Mouse (Mus musculus): ENCODE measurements around the gene Rps15.

Rps15 gene

DNA sequence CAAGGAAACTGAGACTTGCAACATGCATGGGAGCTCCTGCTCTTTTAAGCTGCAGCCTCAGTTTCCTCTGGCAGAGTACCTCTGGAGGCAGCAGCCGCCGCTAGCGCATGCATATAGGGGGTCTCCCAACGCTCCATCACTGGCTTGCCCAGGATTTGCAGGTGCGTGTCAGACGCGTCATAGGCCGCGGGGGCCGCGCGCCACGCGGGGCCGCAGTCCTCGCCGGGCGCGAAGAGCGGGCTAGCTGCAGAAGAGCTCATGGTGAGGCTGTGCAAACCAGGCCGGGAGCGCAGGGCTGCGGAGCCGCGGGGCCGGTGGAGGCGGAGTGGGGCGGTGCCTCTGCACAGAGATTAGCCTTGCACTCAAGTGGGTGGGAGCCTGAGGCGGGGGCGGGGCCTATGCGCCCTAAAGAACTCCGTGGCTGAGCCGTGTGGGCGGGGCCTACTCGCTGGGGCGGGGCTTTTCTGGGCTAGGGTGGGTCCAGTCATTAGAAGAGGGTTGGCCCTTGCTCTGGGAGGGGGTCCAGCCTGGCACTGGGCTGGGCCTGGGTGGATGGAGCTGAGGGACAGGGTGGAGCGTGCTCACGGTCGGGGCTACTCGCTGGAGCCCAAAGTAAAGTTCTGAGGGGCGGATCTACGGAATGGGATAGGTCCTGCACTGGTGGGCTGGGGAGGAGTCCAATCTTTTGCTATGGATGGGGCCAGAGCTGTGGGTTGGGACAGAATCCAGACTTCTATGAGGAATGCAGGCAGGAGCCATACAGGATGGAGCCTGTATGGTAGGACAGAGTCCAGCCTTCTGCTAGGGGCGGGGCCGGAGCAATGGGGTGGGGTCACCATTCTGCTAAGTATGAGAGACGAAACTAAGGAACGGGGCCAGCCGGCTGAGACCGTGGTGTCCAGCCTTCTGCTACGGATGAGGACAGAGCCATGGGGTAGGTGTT, 31.3 kb upstream of the Rps15 start, which contains the start of the genes Gamt and Dazap1:
Gene Gamt, minus strand, starts transcription at position 371 of the 943 bp plus-strand sequence.
Gene Dazap1, plus strand, starts transcription at position 845 of the 943 bp plus-strand sequence.
- DNase-seq (ENCODE audit: low spot score in 2 of 2) = peak; percentile 87 to 92

DNA sequence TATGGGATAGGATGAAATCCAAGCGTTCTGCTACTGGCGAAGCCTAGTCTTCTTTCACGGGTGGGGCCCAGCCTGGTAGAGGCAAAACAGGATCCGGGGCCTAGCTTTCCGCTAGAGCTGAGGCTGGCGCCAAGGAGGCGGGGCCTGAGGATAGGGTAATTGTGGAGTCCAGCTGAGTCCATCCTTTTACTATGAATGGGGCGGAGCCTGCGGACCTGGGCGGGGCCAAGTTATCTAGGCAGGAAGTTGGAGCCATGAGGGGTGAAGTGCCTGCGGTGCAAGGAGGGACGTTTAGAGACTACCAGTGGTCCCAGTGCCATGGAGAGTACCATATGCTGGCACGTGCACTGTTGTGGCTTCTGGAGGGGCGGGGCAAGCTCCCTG, 30.7 kb upstream of the Rps15 start:
- DNase-seq (ENCODE audit: low spot score in 2 of 2) = peak; percentile 87 to 90

DNA sequence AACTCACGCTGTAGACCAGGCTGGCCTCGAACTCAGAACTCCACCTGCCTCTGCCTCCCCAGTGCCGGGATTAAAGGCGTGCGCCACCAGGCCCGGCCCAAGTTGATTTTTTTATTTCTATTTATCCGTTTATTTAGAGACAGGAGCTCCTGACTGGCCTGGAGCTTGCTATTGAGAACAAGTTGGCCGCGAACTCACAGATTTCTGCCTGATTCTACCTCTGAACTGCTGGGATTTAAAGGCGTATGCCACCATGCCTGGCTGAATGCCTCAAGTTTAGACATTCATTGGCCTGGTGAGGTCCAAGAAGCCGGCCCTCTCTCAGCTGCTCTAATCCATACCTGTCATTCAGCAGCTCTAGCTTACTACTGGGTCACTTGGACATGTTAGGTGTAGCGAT, 30.1 kb upstream of the Rps15 start:
- DNase-seq (ENCODE audit: low spot score in 2 of 2) = no peak

DNA sequence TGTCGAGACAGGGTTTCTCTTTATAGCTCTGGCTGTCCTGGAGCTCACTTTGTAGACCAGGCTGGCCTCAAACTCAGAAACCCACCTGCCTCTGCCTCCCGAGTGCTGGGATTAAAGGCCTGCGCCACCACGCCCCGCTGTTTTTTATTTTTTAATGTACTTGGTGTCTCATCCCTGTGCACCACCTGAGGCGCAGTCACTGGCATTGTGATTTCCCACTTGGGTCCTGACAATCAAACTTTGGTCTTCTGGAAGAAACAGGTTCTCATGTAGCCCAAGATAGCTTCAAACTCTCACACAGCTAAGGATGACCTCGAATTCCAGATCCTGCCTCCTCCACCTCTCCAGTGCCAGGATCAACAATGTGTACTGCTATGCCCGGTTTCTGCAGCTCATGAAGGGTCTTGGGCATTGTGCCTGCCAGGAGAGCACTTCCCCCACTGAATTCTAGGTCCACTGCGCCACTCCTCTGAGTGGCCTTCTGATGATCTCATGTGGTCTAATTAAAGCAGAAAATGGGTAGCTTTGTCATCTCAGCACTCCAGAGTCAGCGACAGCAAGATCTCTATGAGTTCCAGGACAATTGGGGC, 29.4 kb upstream of the Rps15 start:
- DNase-seq (ENCODE audit: low spot score in 2 of 2) = no peak

DNA sequence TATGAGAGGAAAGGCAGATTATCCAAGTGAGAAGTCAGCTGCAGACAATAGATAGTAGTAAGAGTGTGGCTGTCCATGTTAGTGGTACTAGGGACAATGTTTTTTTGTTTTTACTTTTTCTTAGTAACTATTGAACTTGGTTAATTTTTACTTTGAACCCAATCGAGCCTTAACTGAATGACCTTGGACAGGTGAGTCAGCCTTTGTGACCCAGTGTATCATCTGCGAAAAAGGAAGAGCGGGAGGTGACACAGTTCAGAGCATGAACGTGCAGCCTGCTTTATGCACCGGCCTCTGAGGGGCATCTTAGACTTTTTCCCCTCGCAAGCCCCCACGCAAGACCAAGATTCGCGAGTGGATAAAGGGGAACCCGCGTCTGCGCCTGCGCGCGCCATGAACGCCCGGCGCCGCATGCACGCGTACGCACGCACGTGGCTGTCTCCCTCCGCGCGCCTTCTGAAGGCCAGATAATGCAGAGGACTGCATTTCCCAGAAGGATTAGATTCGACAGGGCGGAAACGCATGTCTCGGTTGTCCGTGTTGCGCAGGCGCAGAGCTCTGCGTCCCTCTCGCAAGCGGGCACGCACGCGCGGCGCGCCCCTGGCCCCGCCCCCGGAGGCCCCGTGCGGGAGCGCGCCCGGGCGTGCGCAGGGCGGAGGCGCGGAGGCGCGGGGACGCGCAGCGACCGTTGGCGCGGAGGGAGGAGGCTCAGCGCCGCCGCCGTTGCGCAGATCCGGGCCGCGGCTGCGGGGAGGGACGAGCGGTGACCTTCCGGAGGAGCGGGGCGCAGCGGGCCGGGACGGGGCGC, 27.7 kb upstream of the Rps15 start:
- peak; percentile 98 to 99 for DNase-seq (ENCODE audit: low spot score in 2 of 2)

DNA sequence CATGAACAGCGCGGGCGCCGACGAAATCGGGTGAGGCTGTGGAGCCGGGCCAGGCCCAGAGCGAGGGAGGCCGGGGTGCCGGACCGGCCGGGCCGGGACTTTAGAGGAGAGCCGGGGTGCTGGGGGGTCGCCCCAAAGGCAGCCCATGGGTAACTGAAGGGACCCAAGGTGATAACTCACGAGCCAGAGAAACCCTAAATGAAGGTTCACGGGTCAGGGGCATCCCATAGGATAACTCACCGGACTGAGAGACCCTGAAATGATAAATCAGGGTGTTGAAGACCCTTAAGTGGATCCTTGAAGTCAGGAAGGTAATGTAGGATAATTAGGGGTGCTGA, 27.1 kb upstream of the Rps15 start:
- DNase-seq (ENCODE audit: low spot score in 2 of 2) = no peak

DNA sequence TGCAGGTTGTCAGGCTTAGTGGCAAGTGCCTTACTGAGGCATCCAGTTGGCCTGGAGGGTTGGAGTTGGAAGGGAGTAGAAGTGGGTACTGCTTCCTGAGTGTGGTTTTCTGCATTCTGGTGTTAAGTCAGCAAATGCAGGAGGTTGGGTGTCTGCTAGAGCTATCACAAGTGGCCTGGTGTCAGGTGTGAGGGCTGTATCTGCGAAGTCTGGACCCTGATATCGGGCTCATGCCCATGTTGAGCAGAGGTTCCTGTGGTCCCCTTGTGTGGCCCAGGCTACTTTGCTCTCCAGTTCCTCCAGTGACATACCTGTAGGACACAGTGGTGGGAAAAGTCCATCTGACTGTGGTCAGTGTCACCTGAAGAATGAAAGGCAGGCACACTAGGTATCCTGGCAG, 22.2 kb upstream of the Rps15 start:
- no peak for DNase-seq (ENCODE audit: low spot score in 2 of 2)

DNA sequence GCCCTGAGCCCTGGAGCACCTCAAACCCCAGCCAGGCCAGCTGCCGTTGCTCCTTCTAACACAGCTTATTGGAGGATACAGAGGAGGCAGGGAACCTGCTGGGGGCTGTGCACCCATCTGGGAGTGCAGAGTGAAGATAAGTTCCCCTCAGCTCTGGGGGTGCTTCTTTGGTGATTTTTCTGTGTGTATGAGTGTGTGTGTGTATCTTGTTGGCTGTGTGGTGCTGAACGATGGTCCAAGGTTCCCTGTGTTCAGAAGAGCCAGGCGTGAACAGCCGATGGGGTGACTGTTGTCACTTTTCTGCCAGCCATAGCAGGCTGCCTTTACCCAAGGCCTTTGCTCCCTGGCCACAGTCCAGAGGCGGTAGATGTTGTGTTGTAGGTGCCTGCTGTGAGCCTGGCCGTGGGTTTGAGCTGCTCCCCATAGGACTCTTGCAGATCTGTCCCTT, 21.5 kb upstream of the Rps15 start:
- no peak for DNase-seq (ENCODE audit: low spot score in 2 of 2)

DNA sequence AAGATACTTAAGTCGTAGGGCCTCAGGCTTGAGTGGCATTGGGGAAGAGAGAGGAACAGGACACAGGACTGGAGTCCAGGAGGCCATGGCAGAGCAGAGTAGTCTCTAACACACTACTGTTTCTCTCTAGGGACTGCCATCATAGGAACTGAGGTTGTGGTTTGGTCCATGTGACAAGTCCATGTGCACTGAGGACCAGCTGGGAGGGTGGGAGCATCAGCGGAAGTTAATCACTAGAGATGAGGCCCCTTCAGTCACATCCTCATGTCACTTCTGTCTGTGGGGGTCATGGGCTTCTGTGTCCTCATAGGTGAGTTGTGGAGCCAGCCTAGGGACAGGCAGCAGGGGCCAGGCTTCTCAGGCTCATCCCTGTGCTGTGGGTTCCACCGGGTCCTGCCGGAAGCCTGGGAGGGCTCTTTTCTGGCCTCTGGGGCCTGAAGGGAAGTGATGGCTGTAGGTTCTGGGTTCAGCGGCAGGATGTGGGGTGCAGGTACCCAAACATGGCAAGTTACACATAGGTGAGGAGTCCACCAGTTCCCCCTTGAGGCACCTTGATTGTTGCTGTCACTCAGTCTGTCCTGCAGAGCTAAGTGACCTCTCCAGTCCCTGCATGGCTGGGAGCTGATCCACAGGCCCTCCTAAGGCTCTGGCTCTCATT, 20.9 kb upstream of the Rps15 start:
- DNase-seq (ENCODE audit: low spot score in 2 of 2) = no peak

DNA sequence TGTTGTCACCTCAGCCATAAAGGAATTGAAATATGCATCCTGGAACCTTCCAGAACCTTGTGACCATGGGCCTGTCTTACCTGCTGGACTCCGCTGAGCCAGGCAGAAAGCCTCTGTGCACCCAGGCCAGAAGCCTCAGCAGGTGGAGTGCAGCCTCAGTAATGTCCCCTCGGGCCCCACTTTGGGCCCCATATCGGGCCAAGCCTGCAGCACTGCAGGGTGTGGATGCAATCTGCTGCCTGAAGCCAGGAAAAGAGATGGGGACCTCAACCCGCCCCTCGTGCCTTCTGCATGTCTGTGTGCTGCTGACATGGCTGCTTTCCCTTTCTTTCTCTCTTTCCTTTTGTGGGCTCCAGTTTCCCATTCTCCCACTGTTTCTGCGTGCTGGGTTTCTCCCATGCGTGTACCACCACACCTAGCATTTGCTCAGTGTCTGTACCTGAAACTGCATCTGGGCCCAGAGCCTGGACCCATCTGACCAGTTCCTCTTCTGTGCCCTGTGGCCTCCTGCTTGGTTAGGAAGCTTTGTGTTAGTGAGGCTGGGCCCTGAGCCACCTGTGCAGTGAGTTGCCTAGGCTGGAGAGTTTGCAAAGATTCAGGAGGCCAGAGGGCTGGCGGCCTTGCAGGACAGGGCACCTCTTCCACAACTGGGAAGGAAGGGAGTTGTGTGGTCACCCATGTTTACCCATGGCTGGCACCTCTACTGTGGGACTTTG, 20.2 kb upstream of the Rps15 start:
- DNase-seq (ENCODE audit: low spot score in 2 of 2) = no peak

DNA sequence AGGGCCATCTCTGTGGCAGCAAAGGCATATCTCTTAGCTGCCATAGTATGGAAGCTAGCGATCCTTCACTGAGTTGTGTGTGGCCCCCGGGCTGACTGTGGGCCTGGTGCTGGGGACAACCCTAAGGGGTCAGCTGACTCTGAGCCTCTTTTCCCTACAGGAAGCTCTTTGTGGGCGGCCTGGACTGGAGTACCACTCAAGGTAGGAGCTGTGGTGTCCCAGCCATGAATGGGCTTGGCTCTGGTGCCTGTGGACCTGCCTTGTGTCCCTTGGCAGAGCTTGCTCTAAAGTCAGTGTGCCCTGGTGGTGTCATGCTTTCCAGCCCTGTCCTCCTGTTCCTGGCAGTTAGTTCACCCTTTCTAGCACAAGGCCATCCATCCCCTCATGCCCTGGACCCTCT, 18.4 kb upstream of the Rps15 start:
- DNase-seq (ENCODE audit: low spot score in 2 of 2) = no peak

DNA sequence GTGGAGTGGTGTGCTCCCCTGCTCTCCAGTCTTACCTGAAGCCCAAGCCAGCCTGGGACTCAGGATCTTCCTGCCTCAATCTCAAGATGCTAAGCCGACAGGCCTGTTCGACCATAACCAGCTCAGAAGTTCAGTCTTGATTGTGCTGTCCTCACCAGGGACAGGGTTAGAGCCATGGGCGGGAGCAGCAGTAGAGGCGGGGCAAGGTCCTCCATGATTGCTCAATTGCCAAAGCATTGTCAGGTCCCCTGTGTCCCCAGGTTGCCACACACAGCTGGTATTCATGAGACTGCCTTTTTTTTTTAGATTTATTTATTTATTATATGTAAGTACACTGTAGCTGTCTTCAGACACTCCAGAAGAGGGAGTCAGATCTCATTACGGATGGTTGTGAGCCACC, 16.0 kb upstream of the Rps15 start:
- DNase-seq (ENCODE audit: low spot score in 2 of 2) = no peak

DNA sequence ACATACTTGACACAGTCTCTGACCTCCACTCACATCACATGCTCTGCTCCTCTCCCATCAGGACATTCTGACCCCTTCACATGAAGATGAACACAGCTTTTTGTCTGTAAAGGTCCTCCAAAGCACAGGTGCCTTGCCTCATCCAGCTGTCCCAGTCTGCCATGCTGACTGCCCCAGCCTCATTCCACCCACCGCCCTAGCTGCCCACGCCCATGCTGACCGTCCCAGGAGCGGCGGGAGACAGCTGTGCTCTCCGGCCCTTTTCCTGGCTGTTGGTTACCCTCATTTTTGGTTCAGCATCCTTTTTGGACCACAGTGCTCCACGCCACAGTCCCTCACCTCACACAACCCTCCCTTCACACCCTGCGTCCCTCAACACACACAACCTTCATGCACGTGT, 13.9 kb upstream of the Rps15 start:
- no peak for DNase-seq (ENCODE audit: low spot score in 2 of 2)

DNA sequence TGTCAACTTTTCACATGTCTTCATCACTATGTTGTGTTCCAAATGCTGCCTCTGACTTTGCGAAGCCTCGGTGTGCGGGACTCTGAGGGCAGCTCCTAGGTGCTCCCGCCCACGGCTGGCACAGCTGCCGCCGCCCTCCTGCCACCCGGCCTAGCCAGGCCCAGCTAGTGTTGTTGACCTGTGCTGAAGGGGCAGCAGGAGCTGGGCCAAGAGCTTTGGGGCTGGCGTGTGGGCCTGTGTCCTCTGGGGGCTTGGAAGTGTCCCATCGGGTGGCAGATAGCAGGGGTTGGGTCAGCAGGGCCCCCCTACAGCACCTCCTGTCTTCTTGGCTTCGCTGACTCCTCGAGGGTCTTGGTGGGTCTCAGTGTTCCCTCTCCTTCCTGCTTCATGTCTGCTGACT, 13.0 kb upstream of the Rps15 start:
- DNase-seq (ENCODE audit: low spot score in 2 of 2) = no peak

DNA sequence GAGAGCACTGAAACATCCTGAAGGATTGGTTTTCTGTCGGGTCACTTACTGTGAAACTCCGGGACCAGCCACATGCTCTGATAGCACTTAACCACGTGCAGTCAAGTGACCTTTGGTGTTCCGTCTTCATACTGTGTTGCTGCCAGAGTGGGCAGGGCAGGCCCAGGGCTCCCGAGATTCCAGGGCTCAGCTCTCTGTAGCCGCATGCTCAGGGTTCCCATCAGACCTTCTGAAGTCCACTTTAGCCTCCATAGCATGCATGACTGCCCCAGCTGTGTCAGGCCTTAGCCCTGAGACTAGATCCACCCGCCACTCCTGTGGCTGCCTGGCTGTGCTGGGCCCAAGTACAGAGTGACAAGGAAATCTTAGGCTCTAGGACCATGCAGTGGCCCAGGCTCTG, 10.9 kb upstream of the Rps15 start:
- DNase-seq (ENCODE audit: low spot score in 2 of 2) = no peak

DNA sequence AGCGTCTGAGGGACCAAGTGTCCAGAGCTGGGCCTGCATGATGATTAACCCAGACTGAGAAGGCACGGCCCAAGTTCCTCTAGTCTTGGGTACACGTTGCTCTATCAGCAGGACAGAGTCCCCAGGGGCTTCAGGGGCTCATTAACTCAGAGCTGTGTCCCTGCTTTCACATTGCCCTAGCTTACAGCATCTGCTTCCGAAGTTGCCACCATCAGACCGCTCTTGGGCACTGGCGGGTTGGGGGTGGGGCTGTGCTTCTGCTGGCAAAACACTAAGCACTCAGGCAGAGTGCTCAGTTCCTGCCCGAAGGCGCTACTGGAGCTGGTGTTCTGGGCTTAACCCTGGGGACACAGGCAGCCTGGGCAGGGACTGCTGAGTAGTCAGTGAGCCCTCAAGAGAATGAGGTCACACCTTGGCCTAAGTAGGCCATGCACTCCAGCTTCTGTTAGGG, 10.3 kb upstream of the Rps15 start:
- no peak for DNase-seq (ENCODE audit: low spot score in 2 of 2)

DNA sequence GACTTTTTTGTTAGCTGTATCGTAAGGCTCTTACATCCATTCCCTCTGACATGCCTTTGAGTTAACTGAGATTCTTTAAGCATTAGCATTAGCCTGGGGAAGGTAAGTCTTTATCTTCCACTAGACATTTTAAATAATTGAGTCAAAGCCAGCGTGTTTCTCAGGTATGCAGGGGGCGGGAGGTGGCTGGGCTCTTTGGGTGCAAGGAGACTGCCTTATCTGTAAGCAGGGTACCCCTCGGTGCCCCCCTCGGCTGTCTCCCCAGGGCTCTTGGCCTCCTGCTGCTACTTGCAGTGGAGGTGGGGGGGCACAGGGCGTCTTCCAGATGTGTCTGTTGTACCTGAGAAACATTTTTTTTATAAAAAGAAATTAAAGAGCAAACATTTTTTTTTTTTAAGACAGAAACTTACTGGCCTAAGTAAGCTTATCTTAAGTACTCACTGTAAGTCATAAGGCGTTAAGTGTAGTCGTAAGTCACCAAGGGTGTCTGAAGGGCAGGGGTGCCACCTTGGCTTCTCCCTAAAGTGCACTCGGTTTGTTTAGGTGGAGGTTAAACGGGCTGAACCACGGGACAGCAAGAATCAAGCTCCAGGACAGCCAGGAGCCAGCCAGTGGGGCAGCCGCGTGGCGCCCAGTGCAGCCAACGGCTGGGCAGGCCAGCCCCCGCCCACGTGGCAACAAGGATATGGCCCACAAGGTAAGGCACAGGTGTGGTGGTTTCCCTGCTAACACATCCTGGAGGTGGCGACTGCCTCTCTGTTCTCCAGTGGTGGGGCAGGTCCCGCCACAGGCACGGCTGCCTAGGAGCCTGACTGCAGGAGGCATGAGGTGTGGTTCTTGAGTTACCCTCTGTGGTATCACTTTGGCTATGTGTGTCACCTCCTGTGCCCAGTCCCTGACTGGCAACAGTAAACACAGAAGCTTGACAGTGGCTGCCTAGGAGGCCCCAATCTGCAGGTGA, 9.5 kb upstream of the Rps15 start:
- DNase-seq (ENCODE audit: low spot score in 2 of 2) = no peak

DNA sequence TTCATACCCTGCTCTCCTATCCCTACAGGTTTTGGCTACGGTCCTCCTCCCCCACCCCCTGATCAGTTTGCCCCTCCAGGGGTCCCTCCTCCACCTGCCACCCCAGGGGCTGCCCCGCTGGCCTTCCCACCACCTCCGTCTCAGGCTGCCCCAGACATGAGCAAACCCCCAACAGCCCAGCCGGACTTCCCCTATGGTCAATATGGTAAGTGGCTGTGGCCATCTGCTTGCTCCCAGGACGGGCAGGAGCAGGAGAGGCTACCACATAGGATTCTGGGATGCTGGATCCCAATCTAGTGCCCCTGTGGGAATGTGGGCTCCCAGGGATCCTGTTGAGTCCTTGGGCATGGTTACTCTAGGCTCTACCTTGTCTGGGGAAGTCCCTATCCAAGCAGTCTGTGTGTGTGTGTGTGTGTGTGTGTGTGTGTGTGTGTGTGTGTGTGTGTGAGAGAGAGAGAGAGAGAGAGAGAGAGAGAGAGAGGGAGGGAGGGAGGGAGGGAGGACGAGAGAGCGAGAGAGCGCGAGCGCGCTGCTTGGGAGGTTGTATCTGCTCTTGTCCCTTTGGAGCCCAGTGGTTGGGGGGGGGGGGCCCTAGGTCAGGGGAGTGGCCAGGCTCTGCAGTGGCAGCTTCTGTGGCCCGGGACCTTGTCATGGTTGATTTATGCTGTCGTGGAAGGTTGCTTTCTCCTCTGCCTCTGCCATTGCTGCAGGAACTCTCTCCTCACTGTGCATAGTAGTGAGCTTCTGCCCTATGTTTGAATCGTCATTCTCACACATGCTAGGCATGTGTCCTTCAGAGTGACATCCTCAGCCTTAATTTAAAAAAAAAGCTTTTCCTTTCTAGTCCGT, 6.8 kb upstream of the Rps15 start:
- DNase-seq (ENCODE audit: low spot score in 2 of 2) = no peak

DNA sequence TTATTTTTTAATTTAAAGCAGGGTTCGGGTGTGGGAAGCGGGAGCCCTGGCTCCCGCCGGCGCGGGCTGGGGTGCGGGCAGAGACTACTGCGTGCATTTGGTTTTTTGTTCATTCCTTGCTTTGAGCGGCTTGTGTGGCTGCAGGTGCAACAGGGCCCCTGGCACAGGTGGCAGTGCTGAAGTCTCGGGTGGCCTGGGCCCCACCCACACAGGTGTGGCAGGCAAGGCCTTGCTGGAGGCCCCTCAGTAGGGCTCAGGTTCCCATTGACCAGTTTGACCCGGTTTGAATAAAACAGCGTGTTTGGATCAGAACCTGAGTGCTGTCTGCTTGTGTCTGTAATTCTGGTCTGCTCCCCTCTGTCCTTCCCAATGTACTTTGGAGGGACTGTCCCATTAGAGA, 4.2 kb upstream of the Rps15 start:
- DNase-seq (ENCODE audit: low spot score in 2 of 2) = no peak

All from frontal cortex, postnatal 10 days (tissue).